Mouse (Mus musculus): ENCODE measurements around the gene Slc35b2. TPM values are rescaled to one million over a fixed set of nuclear protein-coding genes. Genes with fewer than 3 reads are reported as not detected.

Slc35b2 gene
- polyA plus RNA-seq, 1 experiment from 2014 or later: 133 TPM

DNA sequence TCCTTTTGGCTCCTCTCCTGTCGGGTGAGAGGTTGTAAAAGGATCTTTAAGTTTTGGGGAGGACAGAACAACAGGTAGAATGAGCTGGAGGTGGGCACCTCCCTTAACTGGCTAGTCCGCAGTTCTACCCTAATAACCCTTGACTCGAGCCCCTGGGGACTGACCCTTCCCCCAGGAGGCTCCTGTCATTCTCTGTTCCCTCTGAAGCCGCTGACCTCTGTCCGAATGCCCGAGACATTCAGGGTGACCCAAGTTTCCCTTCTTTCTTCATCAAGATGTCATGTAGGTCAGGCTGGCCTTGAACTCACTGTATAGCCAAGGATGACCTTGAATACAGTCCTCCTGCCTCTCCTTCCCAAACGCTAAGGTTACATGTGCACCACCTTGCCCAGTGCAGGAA is 24.7 kb downstream of the Slc35b2 start:
- Histone ChIP-seq H3K9me3 (replicated peaks) (no peaks in the 10 kb centered on the region), H3K36me3 (peaks cover 29% of the 10 kb centered on the region), H3K9ac (no peak overlapping the region), H3K4me2 (replicated peaks) (no peak overlapping the region), H3K4me3 (replicated peaks) (no peak overlapping the region), H3K27ac (replicated peaks) (no peak overlapping the region), H3K27me3 (no peaks in the 10 kb centered on the region), H3K4me1 (peaks cover 47% of the 10 kb centered on the region)
- no peak for ATAC-seq (ENCODE audit: insufficient number of reproducible peaks, low FRiP score, low TSS enrichment, low read depth)
- 90% methylated on average over 7 of the region's 7 CpGs for WGBS

DNA sequence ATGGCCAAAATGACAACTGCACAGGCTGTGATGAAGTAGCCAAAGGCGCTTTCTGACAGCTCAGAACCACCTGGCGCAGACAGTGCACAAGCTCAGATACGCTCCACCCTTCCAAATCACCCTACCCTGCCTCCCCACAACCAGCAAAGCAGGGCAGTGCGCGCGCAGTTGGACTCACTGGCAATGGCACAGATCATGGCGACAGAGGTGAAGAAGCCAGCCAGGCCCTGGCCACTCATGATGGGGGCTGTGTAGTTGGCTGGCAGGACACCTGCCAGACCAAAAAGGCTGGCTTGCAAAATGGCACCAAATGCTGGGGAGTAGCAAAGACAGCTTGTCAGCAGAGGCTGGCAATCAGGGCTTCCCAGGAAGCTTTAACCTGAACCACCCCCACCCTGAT is 25.6 kb downstream of the Slc35b2 start:
- Histone ChIP-seq H3K27me3 (no peaks in the 10 kb centered on the region), H3K27ac (replicated peaks) (no peak overlapping the region), H3K4me3 (replicated peaks) (no peak overlapping the region), H3K9ac (no peak overlapping the region), H3K9me3 (replicated peaks) (no peaks in the 10 kb centered on the region), H3K4me2 (replicated peaks) (no peak overlapping the region), H3K4me1 (peaks cover 51% of the 10 kb centered on the region), H3K36me3 (peaks cover 29% of the 10 kb centered on the region)
- WGBS: 97% methylated on average over 7 of the region's 7 CpGs
- no peak for ATAC-seq (ENCODE audit: insufficient number of reproducible peaks, low FRiP score, low TSS enrichment, low read depth)

DNA sequence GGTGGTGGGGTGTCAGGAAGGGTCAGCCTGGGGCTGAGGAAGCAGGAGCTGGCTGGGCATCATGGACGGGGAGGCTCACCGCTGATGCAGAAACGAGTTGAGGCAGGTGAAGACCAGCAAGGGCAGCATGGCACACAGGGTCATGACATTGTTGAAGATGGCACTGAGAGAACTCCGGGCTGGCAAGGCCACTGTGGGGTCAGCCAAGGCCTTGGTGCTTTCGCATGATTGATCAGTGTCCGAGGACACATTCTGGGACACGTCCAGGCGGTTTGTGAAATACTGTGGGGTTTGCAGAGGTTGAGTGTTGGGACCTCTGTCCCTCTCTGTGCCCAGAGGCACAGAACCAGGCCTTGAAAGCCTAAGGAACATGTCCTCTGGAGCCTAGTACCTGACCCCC is 26.2 kb downstream of the Slc35b2 start:
- 93% methylated on average over 8 of the region's 8 CpGs for WGBS
- Histone ChIP-seq H3K27ac (replicated peaks) (no peak overlapping the region), H3K9me3 (replicated peaks) (no peaks in the 10 kb centered on the region), H3K4me2 (replicated peaks) (no peak overlapping the region), H3K27me3 (no peaks in the 10 kb centered on the region), H3K9ac (no peak overlapping the region), H3K4me1 (peaks cover 51% of the 10 kb centered on the region), H3K36me3 (peaks cover 29% of the 10 kb centered on the region), H3K4me3 (replicated peaks) (no peak overlapping the region)
- ATAC-seq (ENCODE audit: insufficient number of reproducible peaks, low FRiP score, low TSS enrichment, low read depth): no peak

DNA sequence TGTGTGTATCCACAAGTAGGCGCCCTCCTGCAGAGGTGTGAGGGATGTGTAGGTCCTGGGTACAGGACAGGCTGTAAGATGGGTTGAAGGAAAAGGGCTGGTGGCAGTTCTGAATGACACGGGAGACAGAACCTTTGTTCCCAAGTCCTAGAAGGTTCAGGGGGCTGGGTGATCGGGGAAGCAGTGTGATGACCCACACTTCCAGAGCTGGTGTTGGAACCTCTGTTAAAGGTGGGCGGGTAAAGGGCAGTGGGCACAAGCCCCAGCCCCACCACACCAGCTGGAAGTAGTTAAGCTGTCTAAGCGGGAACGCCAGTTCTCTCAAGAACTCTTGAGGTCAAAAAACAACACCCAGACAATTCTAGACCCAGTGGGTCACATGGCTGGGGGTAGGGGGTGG is 26.7 kb downstream of the Slc35b2 start:
- no peak overlapping the region for H3K4me3 ChIP-seq (replicated peaks)
- no peaks in the 10 kb centered on the region for H3K9me3 ChIP-seq (replicated peaks)
- peaks cover 29% of the 10 kb centered on the region for H3K36me3 ChIP-seq
- no peaks in the 10 kb centered on the region for H3K27me3 ChIP-seq
- 65% methylated on average over 6 of the region's 6 CpGs for WGBS
- no peak for ATAC-seq (ENCODE audit: insufficient number of reproducible peaks, low FRiP score, low TSS enrichment, low read depth)
- no peak overlapping the region for H3K9ac ChIP-seq
- no peak overlapping the region for H3K27ac ChIP-seq (replicated peaks)
- H3K4me2 ChIP-seq (replicated peaks): no peak overlapping the region
- H3K4me1 ChIP-seq: peaks cover 50% of the 10 kb centered on the region

DNA sequence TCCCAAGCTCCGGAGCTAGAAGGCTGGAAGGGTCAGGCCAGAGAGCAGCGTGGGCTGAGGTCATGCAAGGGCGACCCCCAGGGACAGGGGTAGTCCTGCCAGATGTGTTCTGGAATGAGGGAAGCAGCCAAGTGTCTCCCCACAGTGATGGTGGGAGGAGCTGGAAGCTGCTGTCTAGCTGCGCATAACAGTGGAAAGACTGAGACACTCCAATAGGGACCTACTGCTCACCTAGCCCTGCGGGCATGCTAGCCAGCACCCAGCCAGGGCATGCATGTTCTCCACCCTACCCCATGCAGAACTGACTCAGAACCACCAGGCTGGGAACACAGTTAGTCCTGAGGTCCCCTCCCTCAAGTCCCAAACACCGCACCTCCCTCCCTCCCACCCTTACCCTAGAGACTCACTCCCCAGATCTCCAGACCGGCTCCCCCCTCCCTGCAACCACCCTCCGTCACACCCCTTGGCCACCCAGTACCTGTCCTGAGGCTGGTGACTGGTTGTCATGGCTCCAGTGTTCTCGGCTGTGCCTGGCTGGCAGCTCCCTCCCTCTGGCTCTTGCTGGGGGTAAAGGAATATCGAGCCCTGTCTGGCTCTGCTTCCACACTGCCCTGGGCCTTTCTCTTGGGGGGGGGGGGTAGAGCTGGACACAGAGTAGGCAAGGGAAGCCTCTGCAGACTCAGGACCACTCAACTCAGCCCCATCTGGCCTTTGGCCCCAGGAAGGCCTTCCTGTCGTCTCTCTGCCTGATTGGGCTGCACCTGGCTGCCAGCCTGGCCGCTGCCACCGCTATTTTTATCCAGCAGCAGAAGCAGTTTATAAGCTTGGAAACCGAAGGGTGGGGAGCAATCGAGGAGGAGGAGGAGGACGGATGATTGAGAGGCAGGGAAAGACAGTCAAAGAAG is 28.3 kb downstream of the Slc35b2 start:
- 40% methylated on average over 16 of the region's 16 CpGs for WGBS
- no peaks in the 10 kb centered on the region for H3K9me3 ChIP-seq (replicated peaks)
- peak overlapping the region; percentile 28 for H3K4me2 ChIP-seq (replicated peaks)
- H3K36me3 ChIP-seq: peaks cover 22% of the 10 kb centered on the region
- H3K4me3 ChIP-seq (replicated peaks): no peak overlapping the region; the same call in 1 of the 2 replicates
- peak overlapping the region; percentile 31 for H3K27ac ChIP-seq (replicated peaks)
- no peak for ATAC-seq (ENCODE audit: insufficient number of reproducible peaks, low FRiP score, low TSS enrichment, low read depth)
- H3K4me1 ChIP-seq: peaks cover 60% of the 10 kb centered on the region
- H3K9ac ChIP-seq: peak overlapping the region; percentile 7; the same call in 1 of the 2 replicates
- H3K27me3 ChIP-seq: no peaks in the 10 kb centered on the region

GRCm38 (mm10) chr17:45592606-45593431 is 29.1 kb downstream of the Slc35b2 start:
- no peaks in the 10 kb centered on the region for H3K27me3 ChIP-seq
- H3K4me2 ChIP-seq (replicated peaks): peak overlapping the region; percentile 28
- 49% methylated on average over 8 of the region's 8 CpGs for WGBS
- no peaks in the 10 kb centered on the region for H3K9me3 ChIP-seq (replicated peaks)
- H3K36me3 ChIP-seq: peaks cover 16% of the 10 kb centered on the region; the same call in 1 of the 2 replicates
- H3K27ac ChIP-seq (replicated peaks): peak overlapping the region; percentile 31
- H3K9ac ChIP-seq: peak overlapping the region; percentile 7; the same call in 1 of the 2 replicates
- peaks cover 63% of the 10 kb centered on the region for H3K4me1 ChIP-seq
- ATAC-seq (ENCODE audit: insufficient number of reproducible peaks, low FRiP score, low TSS enrichment, low read depth): no peak
- H3K4me3 ChIP-seq (replicated peaks): peak overlapping the region; percentile 52; the same call in 1 of the 2 replicates

DNA sequence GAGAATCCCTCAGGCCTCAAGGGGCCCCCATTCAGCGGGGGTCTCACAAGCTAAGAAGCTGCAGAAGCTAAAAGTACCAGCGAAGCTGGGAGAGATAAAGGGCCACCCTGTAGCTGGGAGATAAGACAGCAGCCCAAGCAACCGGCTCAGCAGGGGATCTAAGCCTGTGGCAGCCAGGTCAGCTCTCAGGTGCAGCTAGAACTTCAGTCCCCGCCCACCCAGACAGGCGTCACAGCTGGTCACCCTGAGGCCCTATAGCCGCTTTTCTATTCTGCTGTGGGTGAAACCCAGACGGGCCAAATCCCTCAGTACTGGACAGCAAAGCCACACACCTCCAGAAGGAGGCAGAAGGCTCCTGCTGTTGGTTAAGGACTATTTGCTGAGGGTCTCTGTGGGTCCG is 29.8 kb downstream of the Slc35b2 start:
- Histone ChIP-seq H3K4me2 (replicated peaks) (peak overlapping the region; percentile 96), H3K4me3 (replicated peaks) (peak overlapping the region; percentile 52; the same call in 1 of the 2 replicates), H3K9me3 (replicated peaks) (no peaks in the 10 kb centered on the region), H3K36me3 (peaks cover 10% of the 10 kb centered on the region; the same call in 1 of the 2 replicates), H3K9ac (no peak overlapping the region; the same call in 1 of the 2 replicates), H3K27ac (replicated peaks) (0 out of 2 replicates have a peak overlapping the region, but pooled peaks have one; percentile 31), H3K4me1 (peaks cover 63% of the 10 kb centered on the region), H3K27me3 (no peaks in the 10 kb centered on the region)
- no peak for ATAC-seq (ENCODE audit: insufficient number of reproducible peaks, low FRiP score, low TSS enrichment, low read depth)
- 35% methylated on average over 8 of the region's 8 CpGs for WGBS

DNA sequence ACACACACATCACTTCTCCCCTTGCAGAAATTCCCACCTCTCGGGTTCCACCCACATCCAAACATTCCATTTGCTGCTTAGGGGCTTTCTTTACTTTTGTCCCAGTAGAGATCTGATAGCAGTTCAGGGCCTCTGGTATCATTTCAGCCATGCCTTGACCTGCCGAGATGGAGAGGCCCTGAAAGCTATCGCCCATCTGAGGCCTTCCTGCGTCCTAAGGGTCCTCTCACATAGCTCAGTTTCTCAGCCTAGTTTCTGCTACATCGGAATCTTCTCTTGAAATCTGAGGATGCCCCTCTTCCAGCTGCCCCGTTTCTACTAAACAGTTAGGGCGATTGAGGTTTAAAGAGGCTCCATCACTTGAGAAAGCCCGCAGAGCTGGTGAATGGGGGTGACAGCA is 30.5 kb downstream of the Slc35b2 start:
- Histone ChIP-seq H3K9me3 (replicated peaks) (no peaks in the 10 kb centered on the region), H3K9ac (no peak overlapping the region), H3K4me1 (peaks cover 65% of the 10 kb centered on the region), H3K27me3 (no peaks in the 10 kb centered on the region), H3K4me3 (replicated peaks) (peak overlapping the region; percentile 52), H3K27ac (replicated peaks) (no peak overlapping the region), H3K4me2 (replicated peaks) (peak overlapping the region; percentile 96), H3K36me3 (0 out of 2 replicates have a peak, but pooled peaks cover 4% of the 10 kb centered on the region)
- WGBS: 34% methylated on average over 8 of the region's 8 CpGs
- ATAC-seq (ENCODE audit: insufficient number of reproducible peaks, low FRiP score, low TSS enrichment, low read depth): no peak

GRCm38 (mm10) chr17:45594881-45595735 is 31.4 kb downstream of the Slc35b2 start:
- no peaks in the 10 kb centered on the region for H3K27me3 ChIP-seq
- H3K4me3 ChIP-seq (replicated peaks): peak overlapping the region; percentile 52
- peak overlapping the region; percentile 39 for H3K9ac ChIP-seq
- no peaks in the 10 kb centered on the region for H3K9me3 ChIP-seq (replicated peaks)
- peaks cover 72% of the 10 kb centered on the region for H3K4me1 ChIP-seq
- peak overlapping the region; percentile 22; the same call in 1 of the 2 replicates for H3K27ac ChIP-seq (replicated peaks)
- H3K36me3 ChIP-seq: no peaks in the 10 kb centered on the region
- 1% methylated on average over 56 of the region's 58 CpGs for WGBS
- H3K4me2 ChIP-seq (replicated peaks): peak overlapping the region; percentile 96
- ATAC-seq (ENCODE audit: insufficient number of reproducible peaks, low FRiP score, low TSS enrichment, low read depth): peak; percentile 77

- Histone ChIP-seq H3K36me3 (no peaks in the 10 kb centered on the region), H3K4me2 (replicated peaks) (peak overlapping the region; percentile 96), H3K4me3 (replicated peaks) (peak overlapping the region; percentile 52), H3K4me1 (peaks cover 76% of the 10 kb centered on the region), H3K27me3 (0 out of 2 replicates have a peak, but pooled peaks cover 3% of the 10 kb centered on the region), H3K27ac (replicated peaks) (peak overlapping the region; percentile 22; the same call in 1 of the 2 replicates), H3K9ac (peak overlapping the region; percentile 39), H3K9me3 (replicated peaks) (no peaks in the 10 kb centered on the region)
- 9% methylated on average over 23 of the region's 23 CpGs for WGBS
- ATAC-seq (ENCODE audit: insufficient number of reproducible peaks, low FRiP score, low TSS enrichment, low read depth): no peak
Measured at GRCm38 (mm10) chr17:45595736-45596390, 32.2 kb downstream of the Slc35b2 start.
